ENCODE assay signal across 25 mouse cellular contexts in genomic region chr8:128843749-128844148, GRCm38 (mm10). TPM values are rescaled to one million over a fixed set of nuclear protein-coding genes. Genes with fewer than 3 reads are reported as not detected.
DNase-seq lines count a peak whose midpoint lies in the region; ATAC-seq and TF ChIP-seq lines count a peak whose summit lies in the region.
"Had no signal": no experiment of that assay in that cellular context is flagged by ENCODE, and none has a peak within 500 bp of the region (broad histone marks: within the 10 kb centered on the region; RNA-seq: fewer than 3 reads in every experiment).

No protein-coding gene starts in this region.

- no peak overlapping the region for H3K9ac ChIP-seq in lung, postnatal 0 days (replicated peaks; ENCODE audit: low read depth)
- H3K9ac ChIP-seq: embryonic facial prominence, embryonic 13.5 days; forebrain, embryonic 12.5 days; forebrain, postnatal 0 days; heart, embryonic 15.5 days; hindbrain, embryonic 14.5 days had no signal

- DNase-seq in ES-CJ7 (ENCODE audit: low read depth, low spot score) (peak; percentile 45), R1 (ENCODE audit: low read depth, low spot score) (peak; percentile 5)
- peak; percentile 14 for DNase-seq in lung, postnatal 0 days (ENCODE audit: low spot score)
- peak; percentile 26 for DNase-seq in lung, postnatal 36 days
- no peak for DNase-seq in spleen, adult 12 weeks (ENCODE audit: low spot score)
- DNase-seq in adrenal gland, postnatal 4 days (ENCODE audit: low spot score in 2 of 2): no peak
- DNase-seq: adrenal gland, postnatal 14 days; cerebellum, adult 18-20 months; cerebellum, adult 9-11 months; cerebellum, postnatal 36 days; forebrain, postnatal 0 days; gastrocnemius, postnatal 14 days; heart, adult 2 months; heart, postnatal 14 days had no signal

- no peaks in the 10 kb centered on the region for H3K36me3 ChIP-seq in lung, postnatal 0 days (ENCODE audit: insufficient read depth, low read length)
- H3K36me3 ChIP-seq: embryonic facial prominence, embryonic 13.5 days; forebrain, embryonic 12.5 days; G1E; heart, embryonic 15.5 days; hindbrain, embryonic 10.5 days had no signal

- H3K27ac ChIP-seq in lung, postnatal 0 days (ENCODE audit: low read length): no peak overlapping the region
- H3K27ac ChIP-seq: embryonic facial prominence, embryonic 13.5 days; forebrain, embryonic 12.5 days; heart, adult 2 months; heart, embryonic 15.5 days; hindbrain, embryonic 10.5 days; hindbrain, embryonic 14.5 days had no signal

- TF ChIP-seq CTCF in lung, postnatal 0 days (IDR thresholded peaks at IDR 0.05): no peak

- H3K4me2 ChIP-seq in lung, postnatal 0 days (replicated peaks; ENCODE audit: low read depth, low read length): no peak overlapping the region
- H3K4me2 ChIP-seq: embryonic facial prominence, embryonic 13.5 days; forebrain, embryonic 12.5 days; heart, embryonic 11.5 days; heart, embryonic 15.5 days; hindbrain, embryonic 14.5 days had no signal

- no peak overlapping the region for H3K4me3 ChIP-seq in lung, postnatal 0 days (ENCODE audit: low read depth, low read length)
- H3K4me3 ChIP-seq: embryonic facial prominence, embryonic 13.5 days; forebrain, embryonic 12.5 days; heart, adult 2 months; heart, embryonic 15.5 days; hindbrain, embryonic 10.5 days had no signal

- no peaks in the 10 kb centered on the region for H3K9me3 ChIP-seq in lung, postnatal 0 days (ENCODE audit: low read length)
- H3K9me3 ChIP-seq: embryonic facial prominence, embryonic 13.5 days; forebrain, embryonic 12.5 days; G1E; heart, embryonic 15.5 days; hindbrain, embryonic 10.5 days had no signal

- TF ChIP-seq EP300 in lung, postnatal 0 days (IDR thresholded peaks at IDR 0.05): no peak

- no peaks in the 10 kb centered on the region for H3K4me1 ChIP-seq in lung, postnatal 0 days (ENCODE audit: insufficient read depth, low read depth, low read length)
- H3K4me1 ChIP-seq: embryonic facial prominence, embryonic 13.5 days; forebrain, embryonic 12.5 days; heart, embryonic 15.5 days; hindbrain, embryonic 10.5 days had no signal

- peak; percentile 77 for ATAC-seq in lung, postnatal 0 days
- ATAC-seq: activated CD4-positive, CD25-positive, alpha-beta regulatory T cell, adult 4 months; forebrain, postnatal 0 days had no signal

- 35% methylated on average over 5 of the region's 5 CpGs for WGBS in lung, postnatal 0 days

- H3K27me3 ChIP-seq in lung, postnatal 0 days (replicated peaks; ENCODE audit: insufficient read depth, low read length): no peaks in the 10 kb centered on the region
- H3K27me3 ChIP-seq: embryonic facial prominence, embryonic 13.5 days; forebrain, embryonic 12.5 days; heart, embryonic 15.5 days had no signal

RNA-seq across cellular contexts. Expression of gene Gm3952, which starts 45.3 kb away (rescaled TPM):
- not detected in 2 replicates for polyA plus RNA-seq in lung, postnatal 0 days (2015; fragmentation: Nextera tagmentation; extraction: Ambion mirVana)
- total RNA-seq in adrenal gland, postnatal 4 days (2021): not detected
- total RNA-seq: adrenal gland, adult 18-20 months; adrenal gland, postnatal 14 days; forebrain, postnatal 0 days; G1E; gastrocnemius, adult 18-20 months; gastrocnemius, postnatal 14 days; heart, adult 2 months; heart, postnatal 14 days had no signal
- polyA plus RNA-seq: activated CD4-positive, CD25-positive, alpha-beta regulatory T cell, adult 4 months; embryonic facial prominence, embryonic 13.5 days; forebrain, embryonic 12.5 days; forebrain, postnatal 0 days; G1E; gonadal fat pad, adult 2 months; heart, adult 2 months; heart, embryonic 11.5 days; heart, embryonic 15.5 days; hindbrain, embryonic 10.5 days; hindbrain, embryonic 14.5 days had no signal

Comparison
In these comparisons a context has a peak if more than half of its experiments do, and no peak if none do; other contexts are left out.
1. DNase-seq: peak in ES-CJ7 (single experiment), R1 (single experiment), lung, postnatal 0 days (single experiment) and lung, postnatal 36 days (single experiment); none in spleen, adult 12 weeks (single experiment) and adrenal gland, postnatal 4 days (0 of 2).